In the genomic region with DNA sequence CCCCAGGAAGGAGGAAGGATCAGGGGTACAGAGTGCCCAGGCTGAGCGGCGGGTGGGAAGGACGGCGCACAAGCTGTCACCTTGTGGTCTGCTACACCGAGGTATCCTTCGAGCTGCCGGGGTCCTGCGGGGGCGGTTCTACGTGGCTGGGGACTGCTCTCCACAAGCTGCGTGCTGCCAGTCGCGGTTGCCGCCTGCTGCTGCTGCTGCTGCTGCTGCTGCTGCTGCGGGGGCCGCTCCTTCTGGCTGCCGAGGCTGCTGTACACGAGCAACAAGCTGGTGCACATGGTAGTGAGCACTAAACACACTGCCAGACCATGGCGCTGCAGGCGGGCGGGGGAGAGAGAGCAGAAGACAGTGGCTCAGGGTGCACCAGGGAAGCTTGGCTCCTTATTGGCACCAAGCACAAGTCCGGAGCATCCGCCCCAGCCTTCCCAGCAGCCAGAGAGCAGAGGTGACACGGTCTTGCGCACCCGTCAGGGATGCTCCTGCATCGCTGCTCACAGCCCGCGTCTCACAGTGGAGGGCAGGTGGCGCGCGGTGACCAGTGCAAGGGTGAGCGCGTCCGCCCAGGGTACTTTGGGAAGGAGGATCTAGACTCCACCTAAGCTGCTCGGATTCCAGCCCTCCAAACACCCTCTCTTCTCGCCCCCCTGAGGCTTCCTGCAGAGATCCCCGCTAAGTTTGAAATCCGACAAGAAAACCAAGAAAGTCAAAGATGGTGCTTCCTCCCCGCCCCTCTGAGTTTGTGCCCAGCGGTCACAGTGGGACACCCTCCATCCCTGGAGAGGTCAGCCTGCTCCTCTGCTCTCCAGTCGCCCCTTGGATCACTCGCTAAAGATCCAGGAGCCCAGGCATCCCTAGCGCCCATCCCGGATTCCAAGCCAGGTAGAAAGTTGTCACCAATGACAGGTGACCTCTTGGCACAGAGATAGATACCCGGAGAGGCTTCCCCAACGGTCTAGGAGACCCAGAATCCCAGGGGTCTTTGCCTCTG, we compare ENCODE assay signal across 10 mouse cellular contexts. TPM values are rescaled to one million over a fixed set of nuclear protein-coding genes. Genes with fewer than 3 reads are reported as not detected.
DNase-seq lines count a peak whose midpoint lies in the region; ATAC-seq lines count a peak whose summit lies in the region.
"Had no signal": no experiment of that assay in that cellular context is flagged by ENCODE, and none has a peak within 500 bp of the region (broad histone marks: within the 10 kb centered on the region; RNA-seq: fewer than 3 reads in every experiment).

No protein-coding gene starts in this region.

- under 1% methylated on average over 47 of the region's 47 CpGs for WGBS in heart, embryonic 12.5 days
- 1% methylated on average over 47 of the region's 47 CpGs for WGBS in forebrain, embryonic 12.5 days
- WGBS in liver, embryonic 16.5 days (ENCODE audit: insufficient replicate concordance): under 1% methylated on average over 47 of the region's 47 CpGs

- peaks cover 21% of the 10 kb centered on the region for H3K4me1 ChIP-seq in heart, embryonic 12.5 days (replicated peaks)
- peaks cover 18% of the 10 kb centered on the region for H3K4me1 ChIP-seq in forebrain, embryonic 12.5 days
- no peaks in the 10 kb centered on the region; the same call in 1 of the 2 replicates for H3K4me1 ChIP-seq in liver, embryonic 16.5 days (ENCODE audit: control insufficient read depth, low read depth, low read length)

- H3K27ac ChIP-seq in heart, embryonic 12.5 days (ENCODE audit: poor library complexity, severe bottlenecking): no peak overlapping the region
- H3K27ac ChIP-seq in forebrain, embryonic 12.5 days: no peak overlapping the region
- no peak overlapping the region for H3K27ac ChIP-seq in liver, embryonic 16.5 days (ENCODE audit: low read length)

- ATAC-seq in heart, embryonic 12.5 days (ENCODE audit: insufficient number of reproducible peaks, low FRiP score): peak; percentile 51; the same call in 1 of the 2 replicates
- peak; percentile 74 for ATAC-seq in forebrain, embryonic 12.5 days (ENCODE audit: low FRiP score)
- ATAC-seq in liver, embryonic 16.5 days (ENCODE audit: low read depth): 0 out of 2 replicates have a peak, but pooled peaks have one; percentile 9

- H3K4me3 ChIP-seq in heart, embryonic 12.5 days: peak overlapping the region; percentile 52
- peak overlapping the region; percentile 47 for H3K4me3 ChIP-seq in forebrain, embryonic 12.5 days (replicated peaks)
- no peak overlapping the region for H3K4me3 ChIP-seq in liver, embryonic 16.5 days (ENCODE audit: low read depth, low read length)

- DNase-seq in heart, postnatal 14 days: no peak
- DNase-seq in ZHBTc4 (ENCODE audit: low read depth, low spot score): peak; percentile 62
- peak; percentile 9 for DNase-seq in kidney, postnatal 14 days
- DNase-seq in right cerebral cortex, postnatal 10 days (ENCODE audit: low spot score in 2 of 2): peak; percentile 66 to 76
- no peak for DNase-seq in gastrocnemius, postnatal 4 days (ENCODE audit: low spot score in 2 of 2)

- intact Hi-C loops in heart, postnatal 14 days (cut with DNase I): no loop called here

- peak overlapping the region; percentile 55 for H3K9ac ChIP-seq in heart, embryonic 12.5 days
- H3K9ac ChIP-seq in forebrain, embryonic 12.5 days: peak overlapping the region; percentile 47
- H3K9ac ChIP-seq in liver, embryonic 16.5 days (ENCODE audit: low read depth, low read length): no peak overlapping the region

- H3K36me3 ChIP-seq in heart, embryonic 12.5 days: no peaks in the 10 kb centered on the region
- no peaks in the 10 kb centered on the region for H3K36me3 ChIP-seq in forebrain, embryonic 12.5 days (replicated peaks)
- no peaks in the 10 kb centered on the region for H3K36me3 ChIP-seq in liver, embryonic 16.5 days (ENCODE audit: control insufficient read depth, insufficient read depth)

- H3K9me3 ChIP-seq in heart, embryonic 12.5 days (replicated peaks): no peaks in the 10 kb centered on the region
- no peaks in the 10 kb centered on the region for H3K9me3 ChIP-seq in forebrain, embryonic 12.5 days
- H3K9me3 ChIP-seq in liver, embryonic 16.5 days (replicated peaks; ENCODE audit: control insufficient read depth, low read length): no peaks in the 10 kb centered on the region

- peak overlapping the region; percentile 91 for H3K4me2 ChIP-seq in heart, embryonic 12.5 days
- peak overlapping the region; percentile 70 for H3K4me2 ChIP-seq in forebrain, embryonic 12.5 days
- peak overlapping the region; percentile 28 for H3K4me2 ChIP-seq in liver, embryonic 16.5 days (ENCODE audit: low read depth, low read length)

- H3K27me3 ChIP-seq in heart, embryonic 12.5 days (replicated peaks): peaks cover 48% of the 10 kb centered on the region
- H3K27me3 ChIP-seq in forebrain, embryonic 12.5 days: peaks cover 32% of the 10 kb centered on the region
- H3K27me3 ChIP-seq in liver, embryonic 16.5 days (ENCODE audit: control insufficient read depth, insufficient read depth, low read depth, low read length): peaks cover 37% of the 10 kb centered on the region

RNA-seq across cellular contexts. Expression of a gene that starts 0.8 kb away (rescaled TPM):
- polyA plus RNA-seq in heart, embryonic 12.5 days (2016; fragmentation: Nextera tagmentation; extraction: Ambion mirVana): 0.77 and 0.92 TPM in 2 replicates
- total RNA-seq in heart, postnatal 14 days (2021): not detected
- polyA plus RNA-seq in forebrain, embryonic 12.5 days (2016; fragmentation: Nextera tagmentation; extraction: Ambion mirVana): 2.8 and 3.4 TPM in 2 replicates
- 0.05 TPM in 1 of 2 replicates, not detected in the other for polyA plus RNA-seq in liver, embryonic 16.5 days (2015; fragmentation: Nextera tagmentation; extraction: Ambion mirVana)
- under 1 TPM; 0.25 to 0.31 TPM for total RNA-seq in gastrocnemius, postnatal 4 days (2021)
- total RNA-seq: liver, adult 2 months; MEL had no signal
- polyA plus RNA-seq: liver, adult 2 months had no signal

Comparison
In these comparisons a context has a peak if more than half of its experiments do, and no peak if none do; other contexts are left out.
1. ATAC-seq: peak in every context shown above with its lines; median percentile 74 in forebrain, embryonic 12.5 days; 51 in heart, embryonic 12.5 days; 9 in liver, embryonic 16.5 days.
2. H3K4me2 ChIP-seq: peak in every context shown above with its lines; median percentile 91 in heart, embryonic 12.5 days; 70 in forebrain, embryonic 12.5 days; 28 in liver, embryonic 16.5 days.
3. DNase-seq: peak in ZHBTc4 (single experiment), kidney, postnatal 14 days (single experiment) and right cerebral cortex, postnatal 10 days (2 of 2); none in heart, postnatal 14 days (0 of 2) and gastrocnemius, postnatal 4 days (0 of 2).